Mouse (Mus musculus): ENCODE measurements around the gene Cep78. TPM values are rescaled to one million over a fixed set of nuclear protein-coding genes. Genes with fewer than 3 reads are reported as not detected.
"Not testable (repeated sequence)": the region's sequence is repeated elsewhere in the genome, so short reads cannot be mapped to it uniquely, and the experiment has no call there.

Cep78 gene
- 3.8 and 4.8 TPM in 2 replicates for polyA plus RNA-seq (2015; fragmentation: Nextera tagmentation; extraction: Ambion mirVana)

DNA sequence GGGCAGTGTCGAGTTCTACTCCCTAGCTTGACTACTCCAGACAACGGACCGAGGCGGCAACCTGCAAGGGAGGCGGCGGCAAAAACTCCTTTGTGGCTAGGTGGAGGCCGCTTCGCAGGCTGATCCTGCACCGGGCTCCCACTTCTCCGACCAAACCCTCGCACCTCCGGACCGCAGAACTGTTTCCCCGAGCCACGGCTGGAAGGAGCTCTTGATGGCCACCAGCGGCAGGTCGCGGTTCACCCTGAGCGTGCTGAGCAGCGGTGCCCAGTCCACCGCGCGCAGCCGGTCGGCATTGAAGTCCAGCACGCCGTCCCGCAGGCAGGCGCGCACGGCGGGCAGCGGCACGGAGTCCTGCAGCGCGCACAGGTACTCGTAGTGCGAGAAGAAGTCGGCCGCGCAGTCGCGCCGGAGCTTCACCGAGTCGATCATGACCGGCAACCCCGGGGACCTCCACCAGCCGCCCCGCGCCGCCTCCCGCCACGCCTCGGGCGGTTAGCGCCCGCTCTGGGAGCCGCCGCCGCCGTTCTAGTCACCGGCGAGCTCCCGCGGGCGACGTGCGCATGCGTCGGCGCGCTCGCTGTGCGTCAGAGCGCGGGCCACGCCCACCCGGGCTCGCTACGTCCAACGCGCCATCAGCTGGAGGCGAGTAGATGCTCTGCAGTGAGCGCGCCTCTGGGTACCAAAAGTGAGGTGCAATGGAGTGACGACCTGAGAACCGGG lies at the start of gene Cep78:
Cep78 (minus strand) TSS at position 541 of the 723 bp plus-strand sequence.
- H3K9ac ChIP-seq (replicated peaks): peak within 1 kb of the TSS; percentile 81
- WGBS (ENCODE audit: insufficient replicate concordance): under 1% methylated on average over 88 of the region's 88 CpGs
- ATAC-seq (peak; percentile 97), DNase-seq (peak; percentile 93)
- peaks cover 3% of the 10 kb centered on the region for H3K36me3 ChIP-seq (replicated peaks; ENCODE audit: insufficient read depth, low read length)
- H3K9me3 ChIP-seq (ENCODE audit: low read length): no peaks in the 10 kb centered on the region
- H3K27me3 ChIP-seq (ENCODE audit: insufficient read depth, low read length): no peaks in the 10 kb centered on the region
- TF ChIP-seq CTCF (IDR thresholded peaks at IDR 0.05; ENCODE audit: low read depth) (0 out of 2 replicates have a peak, but pooled peaks have one; percentile 33), EP300 (IDR thresholded peaks at IDR 0.05; ENCODE audit: low read depth) (no peak)
- peak within 1 kb of the TSS; percentile 77 for H3K27ac ChIP-seq (ENCODE audit: low read depth)
- peaks cover 6% of the 10 kb centered on the region for H3K4me1 ChIP-seq (ENCODE audit: insufficient read depth)
- H3K4me2 ChIP-seq (ENCODE audit: low read depth, low read length): peak within 1 kb of the TSS; percentile 96
- H3K4me3 ChIP-seq (ENCODE audit: low read depth, low read length): peak within 1 kb of the TSS; percentile 92

DNA sequence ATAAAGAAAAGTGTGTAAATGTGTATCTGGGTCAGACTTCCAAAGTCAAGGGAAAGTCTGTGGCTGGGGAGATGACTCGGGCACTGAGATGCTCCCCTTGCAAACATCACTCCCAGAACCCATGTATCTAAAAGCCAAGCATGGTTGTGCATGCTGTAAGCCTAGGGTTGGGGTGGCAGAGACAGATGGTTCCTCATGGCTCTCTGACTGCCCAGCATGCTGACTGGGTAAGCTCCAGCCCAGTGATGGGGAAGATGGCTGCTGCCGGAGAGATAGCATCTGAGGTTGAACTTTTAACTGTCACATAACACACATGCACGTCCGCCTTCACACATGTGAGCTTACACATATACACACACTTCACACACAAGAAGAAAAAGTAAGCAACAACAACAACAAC lies 46.5 kb upstream of the Cep78 start:
- ATAC-seq (no peak), DNase-seq (no peak)
- Histone ChIP-seq H3K4me1 (ENCODE audit: insufficient read depth) (0 out of 2 replicates have a peak, but pooled peaks cover 2% of the 10 kb centered on the region), H3K27me3 (ENCODE audit: insufficient read depth, low read length) (no peaks in the 10 kb centered on the region), H3K9me3 (ENCODE audit: low read length) (no peaks in the 10 kb centered on the region), H3K4me3 (ENCODE audit: low read depth, low read length) (no peak overlapping the region), H3K4me2 (ENCODE audit: low read depth, low read length) (no peak overlapping the region), H3K36me3 (replicated peaks; ENCODE audit: insufficient read depth, low read length) (no peaks in the 10 kb centered on the region), H3K27ac (ENCODE audit: low read depth) (no peak overlapping the region), H3K9ac (replicated peaks) (no peak overlapping the region)
- 77% methylated on average over 4 of the region's 4 CpGs for WGBS (ENCODE audit: insufficient replicate concordance)
- TF ChIP-seq CTCF (IDR thresholded peaks at IDR 0.05; ENCODE audit: low read depth) (no peak), EP300 (IDR thresholded peaks at IDR 0.05; ENCODE audit: low read depth) (no peak)

- Histone ChIP-seq H3K4me3 (ENCODE audit: low read depth, low read length) (peak overlapping the region; percentile 54), H3K4me2 (ENCODE audit: low read depth, low read length) (peak overlapping the region; percentile 75), H3K9ac (replicated peaks) (peak overlapping the region; percentile 50)
- H3K4me1 ChIP-seq (ENCODE audit: insufficient read depth); H3K27ac ChIP-seq (ENCODE audit: low read depth); H3K36me3 ChIP-seq (replicated peaks; ENCODE audit: insufficient read depth, low read length); H3K9me3 ChIP-seq (ENCODE audit: low read length); H3K27me3 ChIP-seq (ENCODE audit: insufficient read depth, low read length): not testable (repeated sequence)
- TF ChIP-seq CTCF (IDR thresholded peaks at IDR 0.05; ENCODE audit: low read depth): peak; percentile 57
- peak; percentile 81 for ATAC-seq
- DNase-seq: peak; percentile 36
- 17% methylated on average over 7 of the region's 9 CpGs for WGBS (ENCODE audit: insufficient replicate concordance)
Observed at GRCm38 (mm10) chr19:16029253-16029771, 44.5 kb upstream of the Cep78 start.

- Histone ChIP-seq H3K4me2 (ENCODE audit: low read depth, low read length) (peak overlapping the region; percentile 75), H3K9me3 (ENCODE audit: low read length) (no peaks in the 10 kb centered on the region), H3K27me3 (ENCODE audit: insufficient read depth, low read length) (no peaks in the 10 kb centered on the region), H3K36me3 (replicated peaks; ENCODE audit: insufficient read depth, low read length) (no peaks in the 10 kb centered on the region), H3K4me3 (ENCODE audit: low read depth, low read length) (peak overlapping the region; percentile 54), H3K27ac (ENCODE audit: low read depth) (no peak overlapping the region), H3K9ac (replicated peaks) (peak overlapping the region; percentile 50), H3K4me1 (ENCODE audit: insufficient read depth) (0 out of 2 replicates have a peak, but pooled peaks cover 2% of the 10 kb centered on the region)
- no peak for DNase-seq
- WGBS (ENCODE audit: insufficient replicate concordance): 32% methylated on average over 5 of the region's 5 CpGs
- peak; percentile 15; the same call in 1 of the 2 replicates for ATAC-seq
- TF ChIP-seq EP300 (IDR thresholded peaks at IDR 0.05; ENCODE audit: low read depth): no peak
- TF ChIP-seq CTCF (IDR thresholded peaks at IDR 0.05; ENCODE audit: low read depth): no peak
Observed at GRCm38 (mm10) chr19:16028746-16029252, 44.0 kb upstream of the Cep78 start.

DNA sequence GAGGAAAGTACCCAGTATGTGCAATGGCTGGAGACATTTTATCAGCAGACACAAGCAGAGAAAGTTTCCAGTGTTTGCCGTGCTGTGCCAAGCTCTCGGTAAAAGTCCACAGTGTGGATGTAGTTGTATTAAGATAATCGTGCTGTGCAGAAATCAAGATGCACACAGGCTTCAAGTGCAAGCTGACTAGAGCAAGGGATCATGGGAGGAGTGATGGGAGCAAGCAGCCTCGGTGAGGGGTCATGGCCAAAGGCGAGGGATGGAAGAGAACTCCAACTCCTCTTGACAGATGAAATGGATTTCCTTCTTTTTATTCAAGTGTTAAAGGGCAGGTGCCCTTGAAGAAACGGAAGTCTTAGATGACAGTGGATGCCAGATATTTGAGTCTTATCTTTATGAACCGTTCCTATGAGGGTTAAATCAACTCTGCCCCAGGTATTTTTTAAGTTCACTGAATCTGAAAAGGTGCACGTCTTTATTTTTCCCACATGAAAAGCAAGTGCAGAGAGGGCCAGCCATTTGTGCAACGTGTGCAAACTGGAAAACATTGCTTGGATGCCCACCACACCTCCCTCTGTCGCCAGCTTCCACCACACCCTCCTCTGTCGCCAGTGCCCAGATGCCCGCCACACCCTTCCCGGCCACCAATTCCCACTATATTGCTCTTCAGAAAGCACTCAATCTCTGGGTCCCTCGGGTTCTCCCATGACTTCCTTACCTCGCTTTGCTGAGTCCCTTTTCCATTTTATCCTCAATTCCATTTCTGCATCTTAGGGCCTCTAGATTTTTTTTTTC lies 43.3 kb upstream of the Cep78 start:
- Histone ChIP-seq H3K9ac (replicated peaks) (no peak overlapping the region), H3K27me3 (ENCODE audit: insufficient read depth, low read length) (no peaks in the 10 kb centered on the region), H3K4me3 (ENCODE audit: low read depth, low read length) (no peak overlapping the region), H3K36me3 (replicated peaks; ENCODE audit: insufficient read depth, low read length) (no peaks in the 10 kb centered on the region), H3K9me3 (ENCODE audit: low read length) (no peaks in the 10 kb centered on the region), H3K27ac (ENCODE audit: low read depth) (no peak overlapping the region), H3K4me2 (ENCODE audit: low read depth, low read length) (no peak overlapping the region), H3K4me1 (ENCODE audit: insufficient read depth) (0 out of 2 replicates have a peak, but pooled peaks cover 2% of the 10 kb centered on the region)
- DNase-seq (no peak), ATAC-seq (no peak)
- WGBS (ENCODE audit: insufficient replicate concordance): 73% methylated on average over 15 of the region's 15 CpGs
- TF ChIP-seq CTCF (IDR thresholded peaks at IDR 0.05; ENCODE audit: low read depth): no peak
- no peak for TF ChIP-seq EP300 (IDR thresholded peaks at IDR 0.05; ENCODE audit: low read depth)

- Histone ChIP-seq H3K4me1 (ENCODE audit: insufficient read depth) (0 out of 2 replicates have a peak, but pooled peaks cover 2% of the 10 kb centered on the region), H3K4me2 (ENCODE audit: low read depth, low read length) (no peak overlapping the region), H3K9me3 (ENCODE audit: low read length) (no peaks in the 10 kb centered on the region), H3K9ac (replicated peaks) (no peak overlapping the region), H3K36me3 (replicated peaks; ENCODE audit: insufficient read depth, low read length) (no peaks in the 10 kb centered on the region), H3K27me3 (ENCODE audit: insufficient read depth, low read length) (no peaks in the 10 kb centered on the region), H3K4me3 (ENCODE audit: low read depth, low read length) (no peak overlapping the region), H3K27ac (ENCODE audit: low read depth) (no peak overlapping the region)
- no peak for TF ChIP-seq CTCF (IDR thresholded peaks at IDR 0.05; ENCODE audit: low read depth)
- ATAC-seq: no peak
- no peak for DNase-seq
- WGBS (ENCODE audit: insufficient replicate concordance): 89% methylated on average over 5 of the region's 5 CpGs
Observed at GRCm38 (mm10) chr19:16026276-16026675, 41.5 kb upstream of the Cep78 start.

Data from liver, postnatal 0 days (tissue).